Mouse (Mus musculus) activated CD4-positive, CD25-positive, alpha-beta regulatory T cell, adult 4 months (primary cell): ENCODE measurements around the gene Armc6. TPM values are rescaled to one million over a fixed set of nuclear protein-coding genes. Genes with fewer than 3 reads are reported as not detected.

ENCODE experiments used
- ATAC-seq: one replicate; pipeline ENCODE4 v1.8.0; 2017
- polyA plus RNA-seq, 2 experiments: library from polyadenylated mRNA; unstranded; fragments of 100-300 nt; shearing (Covaris generic); gene quantifications; one replicate each; pipeline ENCODE4 v1.2.1; 2017

Gene Armc6
- 1 to 10 TPM; 6.6 to 7.6 TPM for polyA plus RNA-seq

GRCm38 (mm10) chr8:70234080-70234780, at the start of gene Armc6, which contains the start of gene Sugp2:
TSS of gene Armc6 (minus strand) at chr8:70234466.
TSS of gene Sugp2 (plus strand) at chr8:70234226.
- ATAC-seq = peak; percentile 89

- ATAC-seq = peak; percentile 19
Observed at GRCm38 (mm10) chr8:70283136-70284077, 49.1 kb upstream of the Armc6 start.

- ATAC-seq = peak; percentile 63
Observed at GRCm38 (mm10) chr8:70282603-70283135, 48.4 kb upstream of the Armc6 start, which contains the start of gene Homer3. TSS of gene Homer3 (plus strand) at chr8:70282827.

- ATAC-seq = no peak
Observed at GRCm38 (mm10) chr8:70281001-70281400, 46.7 kb upstream of the Armc6 start.

GRCm38 (mm10) chr8:70279266-70279665, 45.0 kb upstream of the Armc6 start:
- no peak for ATAC-seq

GRCm38 (mm10) chr8:70278175-70278574, 43.9 kb upstream of the Armc6 start:
- no peak for ATAC-seq

- no peak for ATAC-seq
Observed at GRCm38 (mm10) chr8:70276476-70276875, 42.2 kb upstream of the Armc6 start.

- no peak for ATAC-seq
Observed at GRCm38 (mm10) chr8:70274350-70274749, 40.1 kb upstream of the Armc6 start.

GRCm38 (mm10) chr8:70272949-70273348, 38.7 kb upstream of the Armc6 start:
- no peak for ATAC-seq

GRCm38 (mm10) chr8:70268799-70269565, 34.7 kb upstream of the Armc6 start:
- no peak for ATAC-seq

GRCm38 (mm10) chr8:70268311-70268710, 34.0 kb upstream of the Armc6 start:
- ATAC-seq = no peak

GRCm38 (mm10) chr8:70267674-70268073, 33.4 kb upstream of the Armc6 start:
- no peak for ATAC-seq

- ATAC-seq = no peak
Observed at GRCm38 (mm10) chr8:70259043-70259442, 24.8 kb upstream of the Armc6 start.

- ATAC-seq = no peak
Observed at GRCm38 (mm10) chr8:70258600-70258999, 24.3 kb upstream of the Armc6 start.

- ATAC-seq = no peak
Observed at GRCm38 (mm10) chr8:70257456-70257855, 23.2 kb upstream of the Armc6 start.

- no peak for ATAC-seq
Observed at GRCm38 (mm10) chr8:70254628-70255027, 20.4 kb upstream of the Armc6 start.

- no peak for ATAC-seq
Observed at GRCm38 (mm10) chr8:70247841-70248240, 13.6 kb upstream of the Armc6 start.

GRCm38 (mm10) chr8:70246622-70247021, 12.4 kb upstream of the Armc6 start:
- no peak for ATAC-seq

GRCm38 (mm10) chr8:70240642-70241041, 6.4 kb upstream of the Armc6 start:
- ATAC-seq = no peak

GRCm38 (mm10) chr8:70237842-70238241, 3.6 kb upstream of the Armc6 start:
- ATAC-seq = no peak

GRCm38 (mm10) chr8:70234781-70235128, 489 bp upstream of the Armc6 start:
- ATAC-seq = no peak

- ATAC-seq = no peak
Observed at GRCm38 (mm10) chr8:70233606-70234005, 660 bp downstream of the Armc6 start.

- no peak for ATAC-seq
Observed at GRCm38 (mm10) chr8:70230837-70231236, 3.4 kb downstream of the Armc6 start.
